Mouse (Mus musculus) layer of hippocampus, adult 9-11 months (tissue): ENCODE measurements around the gene Fbxl5.

Experiments
- DNase-seq: peaks from one replicate; pipeline ENCODE4 v3.0.0; 2022

Fbxl5 gene

DNA sequence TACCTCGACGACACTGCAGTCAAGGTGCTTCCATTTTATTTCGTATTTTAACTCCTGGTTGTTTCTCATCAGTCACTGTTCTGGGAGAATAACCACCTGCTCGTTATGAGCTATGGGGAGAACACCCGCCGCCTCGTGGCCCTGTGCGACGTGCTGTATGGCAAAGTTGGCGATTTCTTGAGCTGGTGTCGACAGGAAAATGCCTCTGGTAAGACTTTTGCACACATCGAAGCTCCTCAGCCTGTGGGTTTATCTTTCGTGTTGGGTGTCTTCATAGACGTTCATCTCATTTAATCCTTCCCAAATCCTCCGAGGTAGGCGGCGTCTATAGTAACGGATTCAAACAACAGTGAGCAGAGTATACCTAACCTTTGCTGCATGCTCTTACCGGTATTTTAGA is at the start of gene Fbxl5:
TSS of gene Fbxl5 (minus strand) at position 101 of the 400 bp plus-strand sequence.
- DNase-seq, result no peak

DNA sequence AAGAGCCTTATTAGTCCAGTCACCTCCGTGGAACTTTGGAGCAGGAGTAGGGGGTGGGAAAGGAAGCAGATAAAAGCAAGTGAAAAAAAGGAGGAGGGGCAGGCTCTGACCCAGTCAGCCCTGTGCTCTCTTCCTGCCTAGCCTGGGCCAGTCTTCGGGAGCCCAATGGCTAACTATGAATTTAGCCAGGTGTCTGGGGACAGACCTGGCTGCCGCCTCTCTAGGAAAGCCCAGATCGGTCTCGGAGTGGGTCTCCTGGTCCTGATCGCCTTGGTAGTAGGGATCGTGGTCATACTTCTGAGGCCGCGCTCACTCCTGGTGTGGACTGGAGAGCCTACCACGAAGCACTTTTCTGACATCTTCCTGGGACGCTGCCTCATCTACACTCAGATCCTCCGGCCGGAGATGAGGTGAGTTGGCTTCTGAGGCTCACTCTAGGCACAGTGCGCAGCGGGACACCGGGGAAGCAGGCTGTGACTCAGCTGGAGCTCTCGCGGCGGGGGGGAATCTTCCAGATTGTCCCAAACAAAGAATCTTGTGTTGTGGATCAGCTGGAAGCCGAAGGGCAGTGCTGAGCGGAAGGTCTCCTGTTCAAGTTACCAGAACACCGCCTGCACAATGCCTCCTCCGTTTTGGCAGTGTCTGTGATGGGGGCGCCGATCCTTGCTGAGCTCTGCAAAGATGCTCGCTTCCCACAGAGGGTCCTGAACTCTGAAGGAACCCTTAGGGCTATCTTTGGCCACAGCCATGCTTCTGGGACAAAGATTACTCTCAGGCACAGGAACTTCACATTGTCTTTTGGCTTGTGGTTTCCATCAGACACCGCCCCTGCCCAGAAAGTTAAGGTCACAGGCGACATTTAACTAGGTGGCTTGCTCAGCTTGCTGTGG is 47.5 kb upstream of the Fbxl5 start:
- peak; percentile 15 for DNase-seq

DNA sequence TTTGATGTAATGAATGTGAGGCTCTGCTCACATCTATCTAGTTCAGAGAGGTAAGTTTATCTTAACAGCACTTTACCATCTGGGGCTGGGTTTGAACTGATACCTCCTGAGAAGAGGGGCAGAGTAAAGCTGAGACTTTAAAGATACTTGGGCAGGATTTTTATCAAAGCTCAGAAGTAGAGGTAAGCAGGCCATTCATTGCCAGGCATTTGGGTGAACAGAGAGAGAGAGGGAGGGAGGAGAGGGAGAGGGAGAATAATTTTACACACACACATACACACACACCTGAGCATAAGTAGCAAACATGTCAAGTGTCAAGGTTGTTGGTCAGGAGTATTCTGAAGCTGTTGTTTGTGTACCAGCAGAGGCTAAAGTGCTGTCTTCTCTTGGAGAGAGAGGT is 46.8 kb upstream of the Fbxl5 start, which contains the start of gene Cd38:
TSS of gene Cd38 (plus strand) at position 301 of the 400 bp plus-strand sequence.
- no peak for DNase-seq

DNA sequence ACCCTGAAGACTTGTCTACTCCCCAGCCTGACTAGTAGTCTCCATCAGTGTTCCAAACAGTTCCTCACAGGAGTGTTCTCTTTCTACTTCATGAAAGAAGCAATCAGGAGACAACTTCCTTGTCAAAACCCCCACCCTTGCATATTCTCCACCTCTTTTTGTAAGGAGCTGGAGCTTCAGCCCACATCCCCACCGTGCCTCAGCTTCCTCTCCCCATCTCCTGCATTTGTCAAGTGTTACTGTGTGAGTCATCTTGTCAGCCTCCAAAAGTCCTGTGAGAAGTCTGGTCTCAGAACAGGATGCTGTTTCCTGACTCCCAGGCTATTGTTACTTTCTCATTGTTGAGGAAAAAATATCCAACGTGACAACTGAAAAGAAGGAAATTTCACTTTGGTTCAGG is 43.9 kb upstream of the Fbxl5 start:
- DNase-seq, result no peak

DNA sequence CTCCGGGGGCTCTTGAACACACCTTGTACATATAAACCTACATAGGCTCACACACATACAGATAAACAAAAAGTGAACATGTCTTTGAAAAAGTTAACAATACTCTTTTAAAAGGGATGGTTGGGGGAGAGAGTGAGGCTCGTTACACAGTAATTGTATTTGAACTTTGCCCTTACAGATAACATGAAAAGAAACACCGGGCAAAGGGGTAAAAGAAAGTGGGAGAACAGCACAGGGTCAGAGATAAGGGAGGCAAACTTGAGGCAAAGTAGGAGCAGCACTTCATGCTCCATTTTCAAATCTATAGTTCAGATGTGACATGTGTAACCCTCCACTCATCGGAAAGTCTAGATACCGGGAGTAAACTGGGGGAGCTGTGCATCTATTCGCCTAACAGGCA is 42.2 kb upstream of the Fbxl5 start:
- DNase-seq, result no peak

DNA sequence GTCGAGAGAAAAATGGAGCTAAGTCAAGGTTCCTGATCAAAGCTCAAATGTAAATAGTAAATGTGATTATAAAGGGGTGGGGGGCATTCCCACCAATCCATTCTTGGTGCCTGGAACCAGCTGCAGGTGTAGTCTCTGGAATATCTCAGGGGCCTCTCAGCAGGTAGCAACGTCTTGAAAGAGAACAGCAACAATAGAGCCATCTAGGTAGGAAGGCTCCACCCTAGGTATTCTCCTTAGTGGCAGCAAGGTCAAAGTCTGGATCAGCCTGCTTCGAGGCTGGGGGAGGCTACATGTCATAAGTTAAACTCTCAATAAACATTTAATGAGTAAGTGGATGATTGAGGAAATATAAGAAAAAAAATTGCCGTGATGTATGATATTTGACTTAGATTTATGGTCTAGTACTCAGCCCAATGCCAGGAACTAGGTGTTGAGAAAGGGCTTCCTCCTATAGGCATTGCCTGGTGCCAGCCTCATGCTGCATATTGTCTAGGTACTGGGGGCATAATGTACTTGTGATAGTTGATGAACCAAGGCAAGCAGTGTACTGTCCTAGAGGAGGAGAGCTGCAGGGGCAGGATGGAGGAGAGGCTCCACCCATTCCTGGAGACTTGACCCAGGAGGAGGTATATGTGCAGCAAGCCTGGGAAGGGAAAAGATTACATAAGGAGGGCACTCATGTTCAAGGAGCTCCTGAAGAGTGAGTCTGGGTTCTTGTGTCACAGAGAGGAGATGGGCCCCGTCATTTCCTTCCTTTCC is 39.4 kb upstream of the Fbxl5 start:
- no peak for DNase-seq

DNA sequence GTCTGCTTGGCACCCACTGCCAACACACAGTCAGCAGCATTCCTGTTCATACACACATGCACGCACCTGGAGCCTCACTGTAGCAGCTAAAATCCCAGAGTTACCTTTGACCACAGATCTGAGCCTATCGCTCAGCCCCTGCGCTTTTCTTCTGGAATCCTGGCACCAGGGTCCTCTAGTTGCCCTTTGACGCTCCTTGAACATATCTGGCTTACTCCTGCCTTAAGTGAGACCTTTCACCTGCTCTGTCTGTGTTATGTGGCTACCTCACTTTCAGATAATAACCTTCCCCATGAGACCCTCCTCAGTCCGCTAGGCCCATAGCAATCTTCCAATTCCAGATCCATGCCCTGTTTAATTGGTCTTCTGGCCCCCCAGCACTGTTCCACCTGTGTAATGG is 38.7 kb upstream of the Fbxl5 start:
- DNase-seq, result no peak

DNA sequence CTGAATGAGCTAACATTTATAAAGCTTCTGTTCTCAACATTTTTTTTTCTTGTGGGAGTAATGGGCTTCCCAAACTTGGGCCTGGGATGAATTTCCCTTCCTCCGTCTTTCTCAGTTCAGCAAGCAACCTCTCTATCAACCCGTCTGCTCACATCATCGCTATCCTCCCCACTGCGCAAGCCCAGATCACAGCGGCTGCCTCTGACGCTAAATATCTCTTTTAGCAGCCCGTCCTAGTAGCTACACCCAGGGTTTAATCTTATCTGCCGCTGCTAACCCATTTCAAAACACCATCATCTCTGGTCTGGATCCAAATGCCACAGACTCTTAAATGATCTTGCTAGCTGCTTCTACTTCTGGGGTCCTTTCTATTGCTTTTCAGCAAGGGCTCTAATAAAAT is 38.2 kb upstream of the Fbxl5 start:
- no peak for DNase-seq

DNA sequence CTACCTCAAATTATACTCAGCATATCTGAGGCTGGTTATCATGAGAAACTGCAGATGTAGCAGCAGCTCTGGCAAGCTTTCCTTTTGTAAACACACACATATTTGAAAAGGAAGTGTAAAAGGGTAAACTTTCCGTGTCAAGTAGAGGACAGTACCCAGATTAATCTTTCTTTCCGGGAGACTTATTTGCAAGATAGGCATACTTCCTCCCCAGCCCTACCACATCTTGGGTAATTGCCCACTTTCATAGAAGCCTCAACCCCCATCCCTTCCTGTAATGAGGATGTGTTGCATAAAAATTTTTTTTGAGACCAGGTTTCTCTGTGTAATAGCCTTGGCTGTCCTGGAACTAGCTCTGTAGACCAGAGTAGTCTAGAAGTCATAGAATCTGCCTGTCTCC is 34.3 kb upstream of the Fbxl5 start:
- no peak for DNase-seq

DNA sequence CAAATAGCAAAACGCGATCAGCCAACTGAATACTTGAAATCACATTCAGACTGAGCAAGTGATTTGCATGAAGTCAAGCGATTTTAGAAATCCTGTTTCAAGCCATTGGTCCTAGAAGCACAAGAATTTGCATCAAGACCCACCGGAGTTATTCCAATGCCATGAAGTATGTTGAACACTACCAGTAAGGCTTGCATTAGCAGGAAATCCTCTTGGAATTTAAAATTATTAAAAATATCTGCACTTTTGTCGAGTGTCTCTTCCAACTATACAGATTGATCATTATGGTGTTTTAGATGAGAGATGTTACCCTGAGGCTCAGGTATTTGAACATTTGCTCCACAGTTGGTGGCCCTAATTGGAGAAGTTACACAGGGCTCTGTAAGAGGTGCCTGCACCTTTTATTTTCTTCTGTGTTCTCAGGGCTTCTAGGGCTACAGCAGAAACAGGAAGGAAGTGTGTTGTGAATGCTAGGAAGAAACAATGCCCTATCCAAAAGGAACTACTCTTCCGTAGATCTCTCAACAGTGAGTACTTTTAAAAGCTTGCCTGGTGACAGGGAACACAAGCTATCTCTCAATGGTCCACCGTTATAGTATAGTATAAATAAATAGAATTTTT is 32.5 kb upstream of the Fbxl5 start:
- no peak for DNase-seq

DNA sequence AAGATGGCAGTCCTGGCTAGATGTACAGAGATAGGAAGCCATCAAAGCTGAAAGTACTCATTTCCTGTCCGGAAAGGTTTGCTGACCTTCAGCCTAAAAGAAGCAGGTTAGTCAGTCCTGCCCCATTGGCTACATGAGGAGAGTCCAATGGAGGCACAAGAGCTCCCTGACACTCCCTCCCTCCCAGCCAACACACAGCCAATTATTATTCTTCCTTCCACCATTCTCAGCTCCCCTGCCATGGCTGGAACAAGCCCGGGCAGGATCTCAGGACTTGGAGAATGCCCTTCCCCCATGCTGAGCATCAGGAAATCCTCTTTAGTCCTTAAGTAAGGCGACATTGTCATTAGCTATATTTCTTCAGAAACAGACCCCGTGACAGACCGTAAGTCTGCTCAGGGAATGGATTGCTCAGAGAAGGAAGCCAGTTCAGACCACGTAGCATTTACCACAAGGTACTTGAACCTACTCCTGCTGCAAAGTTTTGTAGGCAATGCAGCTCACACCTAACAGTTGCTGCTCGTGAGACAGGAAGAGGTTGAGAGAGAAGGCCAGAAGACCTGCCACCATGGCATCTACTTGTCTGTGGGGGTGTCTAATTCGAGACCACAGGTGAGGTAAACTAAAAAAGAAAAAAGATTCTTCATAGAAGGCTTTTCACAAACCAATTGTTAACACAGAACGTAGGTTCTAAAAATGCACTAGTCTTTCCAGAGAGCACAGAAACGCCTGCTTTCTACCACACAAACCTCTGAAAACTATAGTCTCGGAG is 31.8 kb upstream of the Fbxl5 start:
- DNase-seq, result no peak

DNA sequence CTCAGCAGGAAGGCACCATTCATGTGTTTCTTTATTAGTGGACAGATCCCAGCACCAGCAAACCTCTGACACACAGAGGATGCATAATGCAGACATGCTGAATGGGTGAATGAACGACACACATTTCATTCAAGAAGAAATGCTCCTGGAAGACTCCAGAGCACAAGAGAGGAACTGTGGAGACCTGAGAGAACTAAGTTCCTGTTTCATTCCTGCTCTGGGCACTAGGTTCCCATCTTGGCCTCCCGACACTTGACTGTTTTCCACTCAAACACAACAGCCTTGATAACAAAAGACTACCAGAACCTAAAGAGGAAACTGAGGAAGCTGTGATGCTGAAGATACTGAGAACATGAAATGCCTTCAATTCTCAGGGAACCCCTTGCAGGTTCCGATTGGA is 26.8 kb upstream of the Fbxl5 start:
- DNase-seq, result no peak

DNA sequence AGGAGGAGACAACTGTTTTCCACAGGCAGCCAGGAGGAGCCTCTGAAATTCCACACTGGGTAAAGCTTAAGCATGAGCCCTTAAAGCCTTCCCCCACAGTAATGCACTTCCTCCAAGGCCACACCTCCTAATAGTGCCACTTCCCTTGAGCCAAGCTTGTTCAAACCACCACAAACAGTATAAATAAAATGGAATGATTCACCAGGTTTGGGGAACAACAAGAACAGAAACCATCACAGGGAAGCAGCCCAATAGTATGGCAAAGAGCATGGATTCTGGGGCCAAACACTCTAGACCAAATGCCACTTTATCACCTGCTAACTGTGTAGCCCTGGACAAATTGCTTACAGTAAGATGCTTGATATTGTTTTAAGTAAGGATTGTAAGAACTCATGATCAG is 26.1 kb upstream of the Fbxl5 start:
- no peak for DNase-seq

DNA sequence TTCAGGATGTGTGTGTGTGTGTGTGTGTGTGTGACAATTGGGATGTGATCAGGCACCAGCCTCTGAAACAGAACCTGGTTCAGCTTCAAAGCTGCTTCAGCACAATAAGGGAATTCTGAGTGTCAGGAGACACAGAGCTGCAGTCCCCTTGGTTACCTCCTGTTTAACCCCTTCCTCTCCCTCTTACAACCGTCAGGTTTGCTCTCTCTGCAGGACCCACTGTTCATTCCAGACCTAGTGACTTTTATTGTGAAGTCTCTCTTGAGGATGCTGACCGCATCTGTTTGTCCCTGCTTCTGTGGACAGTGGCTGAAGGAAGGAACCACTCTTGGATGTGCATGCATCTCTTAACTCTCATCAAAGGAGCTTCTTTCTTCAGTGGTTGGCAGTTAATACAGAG is 24.8 kb upstream of the Fbxl5 start:
- DNase-seq, result no peak

DNA sequence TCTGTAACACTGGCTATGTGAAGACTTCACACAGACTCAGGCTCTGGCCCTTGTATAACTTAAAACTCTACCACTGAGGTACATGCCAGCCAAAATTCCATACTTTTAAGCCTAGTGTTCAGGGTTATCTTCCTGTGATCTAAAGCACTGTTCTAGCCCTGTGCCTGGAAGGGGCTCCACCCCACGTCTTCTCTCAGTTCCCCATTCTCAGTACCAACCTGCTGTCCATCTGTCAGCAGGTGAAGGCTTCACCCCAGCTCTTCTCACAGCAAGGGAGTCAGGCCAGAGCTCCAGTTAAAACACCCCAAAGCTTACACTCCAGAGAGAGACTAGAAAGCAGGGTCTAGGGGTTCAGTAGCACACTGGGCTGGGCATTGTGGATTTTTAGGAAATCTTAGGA is 24.2 kb upstream of the Fbxl5 start:
- no peak for DNase-seq

DNA sequence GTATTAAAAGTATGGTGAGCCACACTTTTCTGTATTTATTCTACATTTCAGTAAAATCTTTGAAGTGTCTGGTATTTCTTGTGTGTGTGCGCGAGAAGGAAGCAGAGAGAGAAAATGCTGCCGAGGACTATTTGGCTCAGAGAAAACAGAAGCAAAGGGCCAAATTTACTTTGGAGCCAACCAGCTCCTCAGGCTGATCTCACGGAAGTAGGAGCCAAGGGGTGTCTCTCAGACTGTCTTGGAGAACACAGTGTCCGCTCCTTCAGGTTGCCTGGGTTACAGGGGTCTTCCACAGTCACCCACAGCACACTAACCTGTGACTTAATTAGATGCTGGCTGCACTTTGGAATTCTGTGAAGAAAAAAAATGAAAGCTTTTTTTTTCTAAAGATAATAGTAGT is 23.6 kb upstream of the Fbxl5 start:
- DNase-seq, result no peak

DNA sequence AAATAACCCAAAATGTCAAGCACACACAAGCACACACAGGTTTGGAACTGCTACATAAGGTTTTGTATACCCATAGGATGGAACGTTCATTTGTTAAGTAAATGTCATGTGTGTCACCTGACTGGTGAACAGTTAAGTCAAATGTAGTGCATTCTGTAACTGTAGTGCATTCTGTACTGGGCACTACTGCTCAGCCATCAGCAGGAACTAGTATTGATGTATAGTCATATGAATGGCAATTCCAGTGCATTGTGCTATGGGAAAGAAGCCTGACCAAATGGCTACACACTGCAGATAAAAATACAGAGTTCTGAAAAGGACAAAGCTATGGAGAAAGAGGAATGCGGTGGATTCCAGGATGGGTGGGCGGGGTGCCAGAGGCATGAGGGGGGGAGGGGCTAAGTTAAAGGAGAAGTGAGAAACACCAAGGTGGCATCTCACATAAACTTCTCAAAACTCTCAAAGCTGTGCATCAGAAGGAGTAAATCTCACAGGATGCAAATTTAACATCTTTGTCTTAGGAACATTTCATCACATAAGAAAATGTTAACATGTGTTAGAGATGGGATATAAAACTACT is 21.2 kb upstream of the Fbxl5 start:
- DNase-seq, result no peak

DNA sequence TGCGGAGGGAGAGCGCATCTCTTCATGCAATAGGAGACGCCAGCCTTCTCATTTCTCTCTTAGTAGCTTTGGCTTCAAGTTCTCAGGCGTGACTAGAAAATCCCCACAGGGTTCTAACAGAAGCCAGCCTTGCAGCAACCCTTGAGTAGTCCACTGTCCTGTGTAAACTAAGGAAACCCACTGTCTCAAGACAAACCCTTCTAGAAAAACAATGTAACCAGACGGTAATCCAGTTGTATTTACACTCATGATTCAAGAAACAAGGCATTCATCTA is 20.5 kb upstream of the Fbxl5 start:
- DNase-seq, result no peak

DNA sequence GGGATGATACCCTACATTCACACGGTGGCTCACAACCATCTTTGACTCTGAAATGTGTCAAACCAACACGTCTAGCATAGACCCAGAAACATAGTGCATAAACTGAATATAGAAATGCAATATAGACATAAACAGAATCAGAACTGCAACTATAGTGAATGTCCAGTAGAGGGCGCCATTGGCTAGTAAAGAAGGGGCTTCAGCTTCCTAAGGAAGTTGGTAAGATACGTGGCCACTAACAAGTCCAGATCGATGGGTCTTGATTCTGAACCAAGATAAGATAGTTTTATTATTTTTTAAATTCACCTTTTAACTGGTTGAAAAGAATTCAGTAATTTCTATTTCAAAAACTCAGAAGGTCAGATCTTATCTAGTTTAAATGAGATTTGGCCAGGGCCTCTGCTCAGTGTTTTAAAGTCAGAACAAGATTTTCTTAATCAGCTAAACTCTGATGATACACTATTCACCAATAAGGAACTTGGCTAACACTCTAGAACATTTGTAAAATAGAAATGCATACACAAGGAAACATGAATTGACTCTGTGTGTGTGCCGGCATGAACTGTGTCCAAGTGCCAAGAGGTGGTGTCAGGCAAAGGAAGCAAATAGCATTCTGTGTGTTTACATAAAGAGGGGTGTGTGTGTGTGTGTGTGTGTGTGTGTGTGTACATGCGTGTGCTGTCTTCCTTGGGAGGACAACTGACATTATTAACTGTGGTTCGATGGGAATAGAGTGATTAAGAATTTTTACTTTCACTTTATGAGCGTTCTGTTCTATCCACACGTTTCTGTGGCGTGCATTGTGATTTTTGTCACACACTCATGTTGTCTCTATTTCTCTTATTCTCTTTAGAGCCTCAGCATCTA is 19.9 kb upstream of the Fbxl5 start:
- DNase-seq, result no peak

DNA sequence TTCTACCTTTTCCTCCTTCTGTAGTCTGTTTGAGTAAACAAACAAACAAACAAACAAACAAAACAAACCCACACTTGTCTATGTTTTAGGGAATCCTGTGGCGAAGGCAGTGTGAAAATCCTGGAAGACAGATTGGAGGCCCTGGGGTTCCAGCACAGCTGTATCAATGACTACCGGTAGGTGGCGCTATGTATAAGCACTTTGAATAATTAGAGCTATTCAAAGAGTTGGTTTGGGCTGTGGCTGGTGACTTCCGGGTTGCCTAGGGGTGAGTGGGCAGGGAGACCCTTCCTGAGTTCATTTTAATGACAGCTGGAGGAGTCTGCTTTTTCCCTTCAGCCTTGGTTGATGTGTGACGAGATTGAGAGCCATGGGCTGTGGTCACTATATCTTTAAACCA is 15.9 kb upstream of the Fbxl5 start:
- DNase-seq, result no peak

DNA sequence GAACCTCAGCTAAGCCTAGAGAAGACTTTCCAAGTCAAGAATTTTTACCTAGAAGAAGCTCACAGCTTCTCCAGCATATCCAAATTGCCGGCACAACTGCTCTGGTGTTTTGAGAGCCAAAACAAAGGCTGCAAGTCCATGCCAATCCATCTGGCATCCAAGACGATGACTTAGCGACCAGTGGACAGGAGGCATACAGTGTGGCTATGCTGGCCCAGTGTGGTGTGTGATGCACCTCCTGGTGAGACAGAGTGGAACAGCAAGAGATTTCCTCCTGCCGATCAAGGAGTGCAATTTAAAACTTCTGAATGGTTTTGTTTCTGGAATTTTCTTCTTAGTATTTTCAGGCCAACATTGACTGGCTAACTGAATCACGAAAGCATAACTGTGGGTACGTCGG is 15.2 kb upstream of the Fbxl5 start:
- DNase-seq, result no peak

DNA sequence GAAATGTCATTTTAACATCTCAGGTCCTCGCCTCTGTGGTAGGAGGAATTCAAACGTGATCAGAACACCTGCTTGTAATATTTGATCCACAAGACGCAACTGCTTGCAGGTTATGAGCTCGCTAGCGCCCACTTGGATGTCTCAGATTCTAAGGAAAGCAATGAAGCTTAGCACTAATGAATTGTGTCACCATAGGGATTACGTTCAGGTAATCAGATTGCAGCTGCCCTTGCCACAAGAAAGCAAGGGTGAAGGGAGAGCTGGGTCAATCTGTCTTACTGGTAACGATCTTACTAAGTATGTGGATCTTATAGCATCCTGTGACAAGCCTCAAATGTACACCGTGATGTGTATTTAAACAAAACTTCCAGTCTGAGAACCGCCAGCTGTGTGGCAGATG is 5.9 kb upstream of the Fbxl5 start:
- DNase-seq, result no peak
